Mouse (Mus musculus) neural tube, embryonic 11.5 days (tissue): ENCODE measurements at regions not wholly inside any gene's neighbourhood (a gene's known extent, or its start where the extent isn't known, plus 50 kb on each side); places are given as distances from the start of the nearest gene placed in this dataset.

ENCODE experiments used
- ATAC-seq: fragments of 200-750 bp; cut with Nextera tagmentation; 2 replicates; pipeline ENCODE4 v1.8.0; 2017; ENCODE audit warnings: moderate number of reproducible peaks, mild to moderate bottlenecking, moderate TSS enrichment, moderate library complexity; ENCODE audit not compliant: insufficient read depth, low FRiP score, low TSS enrichment
- DNase-seq: peaks from one replicate; pipeline ENCODE4 v3.0.0-alpha.2; 2015; ENCODE audit warnings: low spot score
- H3K27ac ChIP-seq: fragments of 300-500 bp; sonication (generic); 2 replicates; pipeline ENCODE4 v1.5.1; 2014; ENCODE audit warnings: low read depth, mild to moderate bottlenecking, low read length
- H3K27me3 ChIP-seq: fragments of 300-500 bp; sonication (generic); 2 replicates; pipeline ENCODE4 v1.6.1; 2014; ENCODE audit warnings: mild to moderate bottlenecking, low read length, mixed read lengths; ENCODE audit not compliant: control insufficient read depth, insufficient read depth
- H3K36me3 ChIP-seq: fragments of 300-500 bp; sonication (generic); 2 replicates; pipeline ENCODE4 v1.6.1; 2014; ENCODE audit warnings: mild to moderate bottlenecking, low read length, moderate library complexity, mixed read lengths; ENCODE audit not compliant: control insufficient read depth, insufficient read depth
- H3K4me1 ChIP-seq: fragments of 300-500 bp; sonication (generic); 2 replicates; pipeline ENCODE4 v1.6.1; 2014; ENCODE audit warnings: low read length, mixed read lengths; ENCODE audit not compliant: control insufficient read depth, insufficient read depth
- H3K4me2 ChIP-seq: fragments of 300-500 bp; sonication (generic); 2 replicates; pipeline ENCODE4 v1.6.1; 2014; ENCODE audit warnings: low read depth, mild to moderate bottlenecking, moderate library complexity
- H3K4me3 ChIP-seq: fragments of 300-500 bp; sonication (generic); 2 replicates; pipeline ENCODE4 v1.5.1; 2014; ENCODE audit warnings: low read depth, low read length
- H3K9ac ChIP-seq: fragments of 300-500 bp; sonication (generic); 2 replicates; pipeline ENCODE4 v1.6.1; 2014; ENCODE audit warnings: mild to moderate bottlenecking, low read length
- H3K9me3 ChIP-seq: fragments of 300-500 bp; sonication (generic); 2 replicates; pipeline ENCODE4 v1.6.1; 2016; ENCODE audit warnings: low read length; ENCODE audit not compliant: control insufficient read depth
- WGBS: fragments of 180-500 bp; shearing (Covaris S2); extraction: QIAGEN DNeasy Blood & Tissue Kit; methylation state at CpG from one replicate; pipeline ENCODE4 v1.1.7; 2014; 5-methylcytosine and 5-hydroxymethylcytosine counted together

- Histone ChIP-seq H3K36me3 (no peaks in the 10 kb centered on the region), H3K9ac (no peak overlapping the region), H3K4me3 (no peak overlapping the region), H3K27ac (no peak overlapping the region), H3K4me1 (no peaks in the 10 kb centered on the region), H3K27me3 (no peaks in the 10 kb centered on the region), H3K9me3 (no peaks in the 10 kb centered on the region), H3K4me2 (no peak overlapping the region)
- ATAC-seq, result no peak
- DNase-seq, result no peak
- 89% methylated on average over 2 of the region's 2 CpGs for WGBS
These were observed 177.8 kb downstream of the Wdr20rt start for GRCm38 (mm10) chr12:65403124-65403523.

GRCm38 (mm10) chr12:65413034-65413700 lies 187.8 kb downstream of the Wdr20rt start:
- H3K36me3 ChIP-seq, result no peaks in the 10 kb centered on the region
- ATAC-seq, result no peak
- H3K4me1 ChIP-seq, result no peaks in the 10 kb centered on the region
- no peaks in the 10 kb centered on the region for H3K27me3 ChIP-seq
- H3K4me3 ChIP-seq, result no peak overlapping the region
- no peak overlapping the region for H3K27ac ChIP-seq
- no peak for DNase-seq
- no peaks in the 10 kb centered on the region for H3K9me3 ChIP-seq
- 85% methylated on average over 9 of the region's 9 CpGs for WGBS
- H3K9ac ChIP-seq, result no peak overlapping the region
- no peak overlapping the region for H3K4me2 ChIP-seq

GRCm38 (mm10) chr12:65414393-65414792 lies 189.1 kb downstream of the Wdr20rt start:
- DNase-seq, result no peak
- H3K9ac ChIP-seq, result no peak overlapping the region
- 64% methylated on average over 4 of the region's 4 CpGs for WGBS
- peak; percentile 60 for ATAC-seq
- no peak overlapping the region for H3K4me3 ChIP-seq
- no peaks in the 10 kb centered on the region for H3K27me3 ChIP-seq
- H3K27ac ChIP-seq, result no peak overlapping the region
- H3K4me2 ChIP-seq, result no peak overlapping the region
- no peaks in the 10 kb centered on the region for H3K4me1 ChIP-seq
- no peaks in the 10 kb centered on the region for H3K9me3 ChIP-seq
- no peaks in the 10 kb centered on the region for H3K36me3 ChIP-seq

GRCm38 (mm10) chr12:65416909-65417308 lies 191.6 kb downstream of the Wdr20rt start:
- no peaks in the 10 kb centered on the region for H3K27me3 ChIP-seq
- no peak overlapping the region for H3K4me3 ChIP-seq
- no peaks in the 10 kb centered on the region for H3K9me3 ChIP-seq
- no peak overlapping the region for H3K27ac ChIP-seq
- H3K4me2 ChIP-seq, result no peak overlapping the region
- 88% methylated on average over 5 of the region's 5 CpGs for whole genome bisulfite sequencing
- no peak overlapping the region for H3K9ac ChIP-seq
- H3K4me1 ChIP-seq, result no peaks in the 10 kb centered on the region
- no peak for ATAC-seq
- no peaks in the 10 kb centered on the region for H3K36me3 ChIP-seq
- DNase-seq, result no peak

GRCm38 (mm10) chr12:65420127-65420526 lies 194.8 kb downstream of the Wdr20rt start:
- 86% methylated on average over 7 of the region's 7 CpGs for WGBS
- H3K4me1 ChIP-seq, result no peaks in the 10 kb centered on the region
- H3K9ac ChIP-seq, result no peak overlapping the region
- H3K27me3 ChIP-seq, result no peaks in the 10 kb centered on the region
- no peak overlapping the region for H3K27ac ChIP-seq
- no peak overlapping the region for H3K4me3 ChIP-seq
- ATAC-seq (no peak), DNase-seq (no peak)
- no peak overlapping the region for H3K4me2 ChIP-seq
- H3K9me3 ChIP-seq, result no peaks in the 10 kb centered on the region
- no peaks in the 10 kb centered on the region for H3K36me3 ChIP-seq

GRCm38 (mm10) chr12:65424506-65424905 lies 199.2 kb downstream of the Wdr20rt start:
- 92% methylated on average over 2 of the region's 2 CpGs for WGBS
- H3K4me3 ChIP-seq, result no peak overlapping the region
- no peaks in the 10 kb centered on the region for H3K27me3 ChIP-seq
- H3K4me1 ChIP-seq, result no peaks in the 10 kb centered on the region
- no peak overlapping the region for H3K27ac ChIP-seq
- no peak overlapping the region for H3K9ac ChIP-seq
- DNase-seq (no peak), ATAC-seq (no peak)
- H3K9me3 ChIP-seq, result no peaks in the 10 kb centered on the region
- H3K36me3 ChIP-seq, result no peaks in the 10 kb centered on the region
- H3K4me2 ChIP-seq, result no peak overlapping the region

GRCm38 (mm10) chr12:65425440-65425839 lies 200.1 kb downstream of the Wdr20rt start:
- DNase-seq (no peak), ATAC-seq (no peak)
- Histone ChIP-seq H3K4me2 (no peak overlapping the region), H3K9me3 (no peaks in the 10 kb centered on the region), H3K27ac (no peak overlapping the region), H3K27me3 (no peaks in the 10 kb centered on the region), H3K4me1 (no peaks in the 10 kb centered on the region), H3K36me3 (no peaks in the 10 kb centered on the region), H3K4me3 (no peak overlapping the region), H3K9ac (no peak overlapping the region)
- 92% methylated on average over 2 of the region's 2 CpGs for WGBS

GRCm38 (mm10) chr12:65426884-65427283 lies 201.6 kb downstream of the Wdr20rt start:
- no peak overlapping the region for H3K4me2 ChIP-seq
- ATAC-seq (no peak), DNase-seq (no peak)
- H3K4me3 ChIP-seq, result no peak overlapping the region
- H3K27ac ChIP-seq, result no peak overlapping the region
- no peaks in the 10 kb centered on the region for H3K36me3 ChIP-seq
- H3K4me1 ChIP-seq, result no peaks in the 10 kb centered on the region
- H3K9ac ChIP-seq, result no peak overlapping the region
- no peaks in the 10 kb centered on the region for H3K27me3 ChIP-seq
- WGBS, result 93% methylated on average over 11 of the region's 11 CpGs
- no peaks in the 10 kb centered on the region for H3K9me3 ChIP-seq

GRCm38 (mm10) chr12:65428214-65428981 lies 203.1 kb downstream of the Wdr20rt start:
- WGBS, result 50% methylated on average over 23 of the region's 23 CpGs
- H3K27me3 ChIP-seq, result no peaks in the 10 kb centered on the region
- ATAC-seq (peak; percentile 38; the same call in 1 of the 2 replicates), DNase-seq (peak; percentile 23)
- no peak overlapping the region for H3K4me3 ChIP-seq
- no peak overlapping the region; the same call in 1 of the 2 replicates for H3K4me2 ChIP-seq
- no peaks in the 10 kb centered on the region for H3K36me3 ChIP-seq
- H3K27ac ChIP-seq, result no peak overlapping the region
- no peaks in the 10 kb centered on the region for H3K4me1 ChIP-seq
- H3K9me3 ChIP-seq, result no peaks in the 10 kb centered on the region
- no peak overlapping the region for H3K9ac ChIP-seq
